Mouse (Mus musculus): ENCODE data around the gene Rpa2.

Rpa2 gene

GRCm38 (mm10) chr4:132749258-132749982 is 18.7 kb upstream of the Rpa2 start:
- CTCF ChIA-PET, result interaction anchor here in 3 of 4 experiments (0.6 to 0.7 kb wide), 4 partner anchors 16 to 181 kb away, joined by 3 to 7 read pairs (median 3); no protein-coding TSS in a partner anchor
- POLR2A ChIA-PET, result interaction anchor here (0.6 to 4.7 kb wide), 18 partner anchors 8 to 241 kb away, joined by 3 to 178 read pairs (median 4); partner anchors contain the start of genes Ppp1r8 (in 2 of the 4), Rpa2 (in 1 of the 4), Smpdl3b (in 1 of the 4) and Xkr8 (in 1 of the 4)

GRCm38 (mm10) chr4:132752992-132753391 is 15.1 kb upstream of the Rpa2 start:
- ChIA-PET CTCF (no interaction called here), POLR2A (interaction anchor here in 1 of 4 experiments (0.7 to 8.5 kb wide), 3 partner anchors 14 to 355 kb away, joined by 3 to 244 read pairs (median 118); partner anchors contain the start of genes Rpa2 and Xkr8)

GRCm38 (mm10) chr4:132756974-132757373 is 11.2 kb upstream of the Rpa2 start, which contains the start of gene Smpdl3b:
Smpdl3b (minus strand) TSS chr4:132757252.
- ChIA-PET CTCF (interaction anchor here in 2 of 4 experiments (0.5 to 1.8 kb wide), 11 partner anchors 11 to 394 kb away, joined by 3 to 7 read pairs (median 3); partner anchors contain the start of gene Rpa2 (in 2 of the 2)), POLR2A (interaction anchor here (0.5 to 8.5 kb wide), 43 partner anchors 9 to 486 kb away, joined by 3 to 244 read pairs (median 4); partner anchors contain the start of genes Ppp1r8 (in 2 of the 4), Rpa2 (in 2 of the 4), Sesn2 (in 1 of the 4) and Themis2 (in 1 of the 4))

- POLR2A ChIA-PET, result interaction anchor here in 3 of 4 experiments (0.5 to 8.5 kb wide), 39 partner anchors 9 to 487 kb away, joined by 3 to 244 read pairs (median 4); partner anchors contain the start of genes Rpa2 (in 3 of the 3), Ppp1r8 (in 1 of the 3), Sesn2 (in 1 of the 3) and Themis2 (in 1 of the 3)
- CTCF ChIA-PET, result interaction anchor here in 3 of 4 experiments (0.6 to 1.8 kb wide), 9 partner anchors 11 to 66 kb away, joined by 3 to 7 read pairs (median 4); partner anchors contain the start of gene Rpa2 (in 2 of the 3)
Measured at GRCm38 (mm10) chr4:132757633-132758351, 10.3 kb upstream of the Rpa2 start.

GRCm38 (mm10) chr4:132760296-132760695 is 7.8 kb upstream of the Rpa2 start:
- CTCF ChIA-PET, result interaction anchor here in 1 of 4 experiments (0.7 kb wide), 1 partner anchor 451 kb away, joined by 3 read pairs; no protein-coding TSS in a partner anchor
- POLR2A ChIA-PET, result interaction anchor here in 2 of 4 experiments (1.1 to 28.7 kb wide), 6 partner anchors 11 to 139 kb away, joined by 3 to 562 read pairs (median 6); partner anchors contain the start of gene Xkr8 (in 1 of the 2)

GRCm38 (mm10) chr4:132762602-132763001 is 5.5 kb upstream of the Rpa2 start:
- ChIA-PET CTCF (interaction anchor here in 1 of 4 experiments (2.2 kb wide), 1 partner anchor 28 kb away, joined by 7 read pairs; no protein-coding TSS in a partner anchor), POLR2A (interaction anchor here in 2 of 4 experiments (0.9 to 29.7 kb wide), 5 partner anchors 8 to 249 kb away, joined by 3 to 609 read pairs (median 118); partner anchors contain the start of genes Smpdl3b (in 1 of the 2), Themis2 (in 1 of the 2) and Xkr8 (in 1 of the 2))

- ChIA-PET POLR2A (interaction anchor here in 2 of 4 experiments (1.0 to 29.7 kb wide), 5 partner anchors 8 to 249 kb away, joined by 3 to 609 read pairs (median 118); partner anchors contain the start of genes Smpdl3b (in 1 of the 2), Themis2 (in 1 of the 2) and Xkr8 (in 1 of the 2)), CTCF (interaction anchor here in 2 of 4 experiments (0.6 to 2.2 kb wide), 2 partner anchors 28 to 31 kb away, joined by 4 to 7 read pairs; no protein-coding TSS in a partner anchor)
Measured at GRCm38 (mm10) chr4:132763125-132763524, 5.0 kb upstream of the Rpa2 start.

GRCm38 (mm10) chr4:132771776-132772175 is 3.6 kb downstream of the Rpa2 start:
- CTCF ChIA-PET, result no interaction called here
- POLR2A ChIA-PET, result interaction anchor here in 3 of 4 experiments (0.8 to 29.7 kb wide), 12 partner anchors 17 to 155 kb away, joined by 3 to 609 read pairs (median 4); partner anchors contain the start of genes Ppp1r8 (in 2 of the 3), Smpdl3b (in 1 of the 3), Themis2 (in 1 of the 3) and Xkr8 (in 1 of the 3)

GRCm38 (mm10) chr4:132774905-132775304 is 6.8 kb downstream of the Rpa2 start:
- ChIA-PET CTCF (interaction anchor here (0.6 to 14.1 kb wide), 13 partner anchors 11 to 1039 kb away, joined by 3 to 163 read pairs (median 4); partner anchors contain the start of genes Dnajc8 (in 1 of the 4) and Themis2 (in 1 of the 4)), POLR2A (interaction anchor here in 3 of 4 experiments (0.7 to 30.7 kb wide), 21 partner anchors 2 to 259 kb away, joined by 3 to 609 read pairs (median 3); partner anchors contain the start of genes Themis2 (in 2 of the 3), Ppp1r8 (in 1 of the 3), Rpa2 (in 1 of the 3) and Smpdl3b (in 1 of the 3))

GRCm38 (mm10) chr4:132776764-132777163 is 8.6 kb downstream of the Rpa2 start:
- ChIA-PET POLR2A (interaction anchor here (0.6 to 30.7 kb wide), 33 partner anchors 0 to 821 kb away, joined by 3 to 609 read pairs (median 4); partner anchors contain the start of genes Rpa2 (in 3 of the 4), Ppp1r8 (in 2 of the 4), Themis2 (in 2 of the 4) and Smpdl3b (in 1 of the 4)), CTCF (interaction anchor here (0.6 to 14.1 kb wide), 37 partner anchors 8 to 758 kb away, joined by 3 to 163 read pairs (median 4); partner anchors contain the start of genes Smpdl3b (in 2 of the 4), Themis2 (in 2 of the 4) and Ythdf2 (in 1 of the 4))

GRCm38 (mm10) chr4:132778562-132779201 is 10.6 kb downstream of the Rpa2 start:
- ChIA-PET CTCF (interaction anchor here in 3 of 4 experiments (0.5 to 14.1 kb wide), 17 partner anchors 8 to 301 kb away, joined by 3 to 163 read pairs (median 3); partner anchors contain the start of genes Rpa2 (in 1 of the 3) and Themis2 (in 1 of the 3)), POLR2A (interaction anchor here (0.6 to 30.7 kb wide), 40 partner anchors 2 to 655 kb away, joined by 3 to 609 read pairs (median 6); partner anchors contain the start of genes Rpa2 (in 4 of the 4), Ppp1r8 (in 2 of the 4), Themis2 (in 2 of the 4) and Fam76a (in 1 of the 4))

- ChIA-PET CTCF (interaction anchor here in 3 of 4 experiments (0.6 to 14.1 kb wide), 6 partner anchors 12 to 332 kb away, joined by 3 to 163 read pairs (median 4); partner anchors contain the start of gene Rpa2 (in 1 of the 3)), POLR2A (interaction anchor here in 3 of 4 experiments (0.6 to 30.7 kb wide), 18 partner anchors 3 to 528 kb away, joined by 3 to 609 read pairs (median 8); partner anchors contain the start of genes Rpa2 (in 3 of the 3), Fam76a (in 1 of the 3), Themis2 (in 1 of the 3) and Xkr8 (in 1 of the 3))
Measured at GRCm38 (mm10) chr4:132780288-132780687, 12.2 kb downstream of the Rpa2 start.

- CTCF ChIA-PET, result interaction anchor here in 2 of 4 experiments (0.9 to 14.1 kb wide), 2 partner anchors 30 to 39 kb away, joined by 3 to 163 read pairs; no protein-coding TSS in a partner anchor
- POLR2A ChIA-PET, result interaction anchor here in 3 of 4 experiments (0.6 to 30.7 kb wide), 19 partner anchors 6 to 1149 kb away, joined by 3 to 609 read pairs (median 4); partner anchors contain the start of genes Rpa2 (in 2 of the 3), Ppp1r8 (in 1 of the 3), Themis2 (in 1 of the 3) and Xkr8 (in 1 of the 3)
Measured at GRCm38 (mm10) chr4:132783732-132784131, 15.6 kb downstream of the Rpa2 start.

GRCm38 (mm10) chr4:132785228-132785627 is 17.1 kb downstream of the Rpa2 start:
- CTCF ChIA-PET, result interaction anchor here in 3 of 4 experiments (0.5 to 14.1 kb wide), 14 partner anchors 8 to 216 kb away, joined by 3 to 163 read pairs (median 4); partner anchors contain the start of gene Themis2 (in 2 of the 3)

GRCm38 (mm10) chr4:132789731-132790130 is 21.6 kb downstream of the Rpa2 start:
- CTCF ChIA-PET, result interaction anchor here in 3 of 4 experiments (0.6 to 6.3 kb wide), 5 partner anchors 15 to 242 kb away, joined by 3 to 35 read pairs (median 3); no protein-coding TSS in a partner anchor

More at GRCm38 (mm10) chr4:132785228-132785627, 17.1 kb downstream of the Rpa2 start:
- POLR2A ChIA-PET, result interaction anchor here in 3 of 4 experiments (0.7 to 30.7 kb wide), 16 partner anchors 4 to 98 kb away, joined by 3 to 609 read pairs (median 5); partner anchors contain the start of genes Rpa2 (in 2 of the 3), Themis2 (in 2 of the 3), Ppp1r8 (in 1 of the 3) and Smpdl3b (in 1 of the 3)

More at GRCm38 (mm10) chr4:132789731-132790130, 21.6 kb downstream of the Rpa2 start:
- POLR2A ChIA-PET, result interaction anchor here (0.5 to 30.7 kb wide), 12 partner anchors 0 to 258 kb away, joined by 3 to 609 read pairs (median 4); partner anchors contain the start of genes Ppp1r8 (in 2 of the 4), Rpa2 (in 2 of the 4) and Themis2 (in 1 of the 4)

Measured in embryonic stem cell, embryonic (primary cell).